In genomic region chr9:45798467-45799164, GRCm38 (mm10) we compare ENCODE assay signal across 9 mouse cellular contexts. TPM values are rescaled to one million over a fixed set of nuclear protein-coding genes. Genes with fewer than 3 reads are reported as not detected.
A peak's percentile ranks its signal among the peaks of the same experiment; 100 is the strongest.
DNase-seq lines count a peak whose midpoint lies in the region; ATAC-seq lines count a peak whose summit lies in the region.
"Had no signal": no experiment of that assay in that cellular context is flagged by ENCODE, and none has a peak within 500 bp of the region (broad histone marks: within the 10 kb centered on the region; RNA-seq: fewer than 3 reads in every experiment).

No protein-coding gene starts in this region.

- H3K9ac ChIP-seq in heart, embryonic 12.5 days, result no peak overlapping the region
- H3K9ac ChIP-seq in forebrain, embryonic 15.5 days (replicated peaks), result no peak overlapping the region
- H3K9ac ChIP-seq in kidney, embryonic 16.5 days (replicated peaks; ENCODE audit: low read length), result peak overlapping the region; percentile 44
- H3K9ac ChIP-seq: liver, embryonic 15.5 days had no signal

- no peaks in the 10 kb centered on the region for H3K27me3 ChIP-seq in heart, embryonic 12.5 days (replicated peaks)
- H3K27me3 ChIP-seq in forebrain, embryonic 15.5 days, result no peaks in the 10 kb centered on the region
- no peaks in the 10 kb centered on the region for H3K27me3 ChIP-seq in kidney, embryonic 16.5 days (ENCODE audit: insufficient read depth, low read length)
- H3K27me3 ChIP-seq: liver, embryonic 15.5 days had no signal

- H3K9me3 ChIP-seq in heart, embryonic 12.5 days (replicated peaks), result no peaks in the 10 kb centered on the region
- H3K9me3 ChIP-seq in forebrain, embryonic 15.5 days, result no peaks in the 10 kb centered on the region
- H3K9me3 ChIP-seq in kidney, embryonic 16.5 days (ENCODE audit: low read length), result no peaks in the 10 kb centered on the region
- H3K9me3 ChIP-seq: liver, embryonic 15.5 days had no signal

- peak overlapping the region; percentile 50 for H3K4me2 ChIP-seq in heart, embryonic 12.5 days
- H3K4me2 ChIP-seq in forebrain, embryonic 15.5 days (replicated peaks), result no peak overlapping the region
- H3K4me2 ChIP-seq in kidney, embryonic 16.5 days (replicated peaks; ENCODE audit: low read depth, low read length), result peak overlapping the region; percentile 41; the same call in 1 of the 2 replicates
- H3K4me2 ChIP-seq: liver, embryonic 15.5 days had no signal

- H3K4me1 ChIP-seq in heart, embryonic 12.5 days (replicated peaks), result peaks cover 13% of the 10 kb centered on the region
- H3K4me1 ChIP-seq in forebrain, embryonic 15.5 days, result peaks cover 26% of the 10 kb centered on the region
- peaks cover 13% of the 10 kb centered on the region for H3K4me1 ChIP-seq in kidney, embryonic 16.5 days (ENCODE audit: insufficient read depth, low read length)

- 0 out of 2 replicates have a peak overlapping the region, but pooled peaks have one; percentile 12 for H3K27ac ChIP-seq in heart, embryonic 12.5 days (ENCODE audit: poor library complexity, severe bottlenecking)
- peak overlapping the region; percentile 79 for H3K27ac ChIP-seq in forebrain, embryonic 15.5 days (replicated peaks)
- H3K27ac ChIP-seq in kidney, embryonic 16.5 days (ENCODE audit: low read length), result no peak overlapping the region
- H3K27ac ChIP-seq: liver, embryonic 15.5 days had no signal

- H3K4me3 ChIP-seq in heart, embryonic 12.5 days, result no peak overlapping the region
- no peak overlapping the region for H3K4me3 ChIP-seq in forebrain, embryonic 15.5 days
- no peak overlapping the region for H3K4me3 ChIP-seq in kidney, embryonic 16.5 days (ENCODE audit: low read length)
- H3K4me3 ChIP-seq: liver, embryonic 15.5 days had no signal

- intact Hi-C loops in heart, postnatal 36 days (cut with DNase I), result no loop called here

- peaks cover 33% of the 10 kb centered on the region for H3K36me3 ChIP-seq in heart, embryonic 12.5 days
- no peaks in the 10 kb centered on the region for H3K36me3 ChIP-seq in forebrain, embryonic 15.5 days
- peaks cover 12% of the 10 kb centered on the region for H3K36me3 ChIP-seq in kidney, embryonic 16.5 days (ENCODE audit: insufficient read depth, low read length)

- WGBS in heart, embryonic 12.5 days, result 15% methylated on average over 13 of the region's 13 CpGs
- 10% methylated on average over 13 of the region's 13 CpGs for WGBS in forebrain, embryonic 15.5 days
- 14% methylated on average over 13 of the region's 13 CpGs for WGBS in kidney, embryonic 16.5 days

- peak; percentile 51; the same call in 1 of the 2 replicates for ATAC-seq in heart, embryonic 12.5 days (ENCODE audit: insufficient number of reproducible peaks, low FRiP score)
- peak; percentile 78 for ATAC-seq in forebrain, embryonic 15.5 days (replicated peaks)
- peak; percentile 86 for ATAC-seq in kidney, embryonic 16.5 days (ENCODE audit: low FRiP score, low TSS enrichment)
- peak; percentile 69 for ATAC-seq in megakaryocyte-erythroid progenitor cell, adult 5-6 weeks (replicated peaks; ENCODE audit: low FRiP score, low TSS enrichment, poor library complexity, severe bottlenecking)
- ATAC-seq in megakaryocyte, adult 5-6 weeks (ENCODE audit: poor library complexity, severe bottlenecking), result no peak

- no peak for DNase-seq in heart, postnatal 36 days
- peak; percentile 34 to 41 for DNase-seq in cerebellum, postnatal 36 days
- DNase-seq in spleen, adult 18-20 months, result no peak

RNA-seq across cellular contexts. Expression of gene Cep164, which starts 29.9 kb away (rescaled TPM):
- 14.3 and 19.0 TPM in 2 replicates for polyA plus RNA-seq in heart, embryonic 12.5 days (2016; fragmentation: Nextera tagmentation; extraction: Ambion mirVana)
- 1 to 10 TPM; 6.8 to 7.6 TPM for total RNA-seq in heart, postnatal 36 days (2021)
- 14.5 and 18.2 TPM in 2 replicates for polyA plus RNA-seq in forebrain, embryonic 15.5 days (2015; fragmentation: Nextera tagmentation; extraction: Ambion mirVana)
- 24.1 and 31.1 TPM in 2 replicates for polyA plus RNA-seq in kidney, embryonic 16.5 days (2015; fragmentation: Nextera tagmentation; extraction: Ambion mirVana)
- total RNA-seq in megakaryocyte-erythroid progenitor cell, adult 5-6 weeks (2014; fragmentation: Nextera tagmentation), result 15.8 and 30.3 TPM in 2 replicates
- total RNA-seq in megakaryocyte-erythroid progenitor cell, adult 5-6 weeks (2017), result 10.6 and 11.1 TPM in 2 replicates
- 11.1 and 11.9 TPM in 2 replicates for total RNA-seq in megakaryocyte, adult 5-6 weeks (2015)
- 9.8 and 16.3 TPM in 2 replicates for total RNA-seq in megakaryocyte, adult 5-6 weeks (2017)

RNA-seq across cellular contexts. Expression of gene Bace1, which starts 39.8 kb away (rescaled TPM):
- 21.4 and 22.0 TPM in 2 replicates for polyA plus RNA-seq in heart, embryonic 12.5 days (2016; fragmentation: Nextera tagmentation; extraction: Ambion mirVana)
- 10 to 100 TPM; 27.8 to 32.0 TPM for total RNA-seq in heart, postnatal 36 days (2021)
- 47.2 and 47.4 TPM in 2 replicates for polyA plus RNA-seq in forebrain, embryonic 15.5 days (2015; fragmentation: Nextera tagmentation; extraction: Ambion mirVana)
- polyA plus RNA-seq in kidney, embryonic 16.5 days (2015; fragmentation: Nextera tagmentation; extraction: Ambion mirVana), result 35.2 and 38.8 TPM in 2 replicates
- total RNA-seq in megakaryocyte-erythroid progenitor cell, adult 5-6 weeks (2014; fragmentation: Nextera tagmentation), result 1.7 and 5.8 TPM in 2 replicates
- total RNA-seq in megakaryocyte-erythroid progenitor cell, adult 5-6 weeks (2017), result 0.52 and 0.99 TPM in 2 replicates
- 2.9 and 3.5 TPM in 2 replicates for total RNA-seq in megakaryocyte, adult 5-6 weeks (2015)
- total RNA-seq in megakaryocyte, adult 5-6 weeks (2017), result 4.1 and 7.2 TPM in 2 replicates

Comparison
In these comparisons a context has a peak if more than half of its experiments do, and no peak if none do; other contexts are left out.
1. DNase-seq: peak in cerebellum, postnatal 36 days (2 of 2); none in heart, postnatal 36 days (0 of 2) and spleen, adult 18-20 months (0 of 2).